Mouse (Mus musculus): ENCODE data around the gene Asic2.

- no peak for TF ChIP-seq CTCF (IDR thresholded peaks at IDR 0.05; ENCODE audit: low read depth)
- TF ChIP-seq EP300 (optimal IDR thresholded peaks at IDR 0.05): no peak
Observed at GRCm38 (mm10) chr11:81968401-81968881, at the start of gene Asic2.

Data from stomach, postnatal 0 days (tissue).